In the genomic region with DNA sequence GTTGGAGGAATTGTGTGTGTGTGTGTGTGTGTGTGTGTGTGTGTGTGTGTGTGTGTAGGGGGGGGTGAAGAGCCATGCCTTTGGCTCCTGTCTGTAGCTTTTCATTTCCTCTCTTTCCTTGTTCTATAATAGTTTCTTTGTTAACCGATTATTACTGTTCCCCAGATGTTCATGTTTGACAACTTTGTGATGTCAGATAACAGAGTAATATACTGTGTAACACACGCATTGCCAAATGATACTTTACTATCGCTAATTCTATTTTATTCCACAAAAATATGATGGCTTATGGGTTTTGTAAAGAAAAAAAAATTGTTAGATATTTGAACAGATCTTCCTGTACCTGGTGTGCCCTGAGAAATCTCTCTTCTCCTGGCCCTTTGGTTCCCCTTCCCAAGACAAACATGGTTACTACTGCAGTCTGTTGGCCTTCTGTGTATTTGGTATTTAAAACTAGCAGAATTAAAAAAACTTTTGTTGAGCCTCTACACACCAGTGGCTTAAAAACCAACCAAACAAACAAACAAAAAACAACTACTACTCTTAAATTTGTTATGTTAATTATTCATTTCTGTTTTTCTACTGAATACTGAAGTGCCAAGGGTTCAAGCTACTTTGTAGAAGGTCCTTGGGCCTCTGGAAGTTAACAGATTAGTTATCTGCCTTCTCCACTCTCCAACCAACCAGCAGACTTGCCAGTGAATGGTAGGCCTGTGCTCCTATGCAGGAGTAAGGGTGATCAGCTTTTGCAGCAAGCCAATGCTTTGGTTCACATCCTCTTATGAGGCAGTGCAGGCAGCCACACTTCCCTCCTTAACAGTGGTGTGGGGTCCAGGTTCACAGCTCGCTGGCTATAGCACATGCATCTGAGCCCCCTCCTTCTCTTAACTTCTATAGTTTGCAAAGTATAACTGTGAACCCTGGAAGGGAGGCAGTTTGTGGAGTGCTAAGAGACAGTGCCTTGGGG, we compare ENCODE assay signal across 8 mouse cellular contexts. TPM values are rescaled to one million over a fixed set of nuclear protein-coding genes. Genes with fewer than 3 reads are reported as not detected.
DNase-seq lines count a peak whose midpoint lies in the region; ATAC-seq and TF ChIP-seq lines count a peak whose summit lies in the region.

No protein-coding gene starts in this region.

- intact Hi-C loops in heart, postnatal 14 days (cut with DNase I): loop anchor here (5.0 kb wide), 2 partner anchors 45 to 105 kb away; a partner anchor contains a TSS

- no peak for DNase-seq in heart, postnatal 14 days
- no peak for DNase-seq in frontal cortex, postnatal 14 days (ENCODE audit: low spot score in 2 of 2)
- DNase-seq in cerebellum, adult 9-11 months: no peak
- no peak for DNase-seq in cerebellum, adult 11-12 months

- TF ChIP-seq CTCF in bone marrow macrophage, adult 2 months (IDR thresholded peaks at IDR 0.05; ENCODE audit: low read depth, low read length): no peak

- peak overlapping the region; percentile 100 for H3K4me2 ChIP-seq in heart, embryonic 15.5 days
- H3K4me2 ChIP-seq in intestine, embryonic 15.5 days (replicated peaks): peak overlapping the region; percentile 95
- H3K4me2 ChIP-seq in neural tube, embryonic 15.5 days: peak overlapping the region; percentile 98

- TF ChIP-seq POLR2A in bone marrow macrophage, adult 2 months (IDR thresholded peaks at IDR 0.05; ENCODE audit: borderline replicate concordance, low read depth, low read length): no peak

- H3K27ac ChIP-seq in heart, embryonic 15.5 days: no peak overlapping the region
- peak overlapping the region; percentile 95 for H3K27ac ChIP-seq in bone marrow macrophage, adult 2 months (ENCODE audit: insufficient read depth, low read depth, low read length)
- H3K27ac ChIP-seq in intestine, embryonic 15.5 days: 0 out of 2 replicates have a peak overlapping the region, but pooled peaks have one; percentile 33
- H3K27ac ChIP-seq in neural tube, embryonic 15.5 days (replicated peaks): no peak overlapping the region

- no peaks in the 10 kb centered on the region for H3K36me3 ChIP-seq in heart, embryonic 15.5 days
- peaks cover 10% of the 10 kb centered on the region for H3K36me3 ChIP-seq in intestine, embryonic 15.5 days
- no peaks in the 10 kb centered on the region for H3K36me3 ChIP-seq in neural tube, embryonic 15.5 days

- no peak for ATAC-seq in heart, embryonic 15.5 days (replicated peaks; ENCODE audit: insufficient number of reproducible peaks, insufficient read depth, low FRiP score, low read depth)
- ATAC-seq in intestine, embryonic 15.5 days: peak; percentile 26; the same call in 1 of the 2 replicates
- ATAC-seq in neural tube, embryonic 15.5 days (ENCODE audit: low FRiP score): no peak

- H3K27me3 ChIP-seq in heart, embryonic 15.5 days: 0 out of 2 replicates have a peak, but pooled peaks cover 17% of the 10 kb centered on the region
- no peaks in the 10 kb centered on the region for H3K27me3 ChIP-seq in intestine, embryonic 15.5 days (replicated peaks)
- H3K27me3 ChIP-seq in neural tube, embryonic 15.5 days (replicated peaks): peaks cover 33% of the 10 kb centered on the region

- H3K9ac ChIP-seq in heart, embryonic 15.5 days: no peak overlapping the region
- no peak overlapping the region for H3K9ac ChIP-seq in intestine, embryonic 15.5 days
- H3K9ac ChIP-seq in neural tube, embryonic 15.5 days (replicated peaks): no peak overlapping the region

- WGBS in heart, embryonic 15.5 days: 62% methylated on average over 4 of the region's 4 CpGs
- 48% methylated on average over 4 of the region's 4 CpGs for WGBS in intestine, embryonic 15.5 days
- WGBS in neural tube, embryonic 15.5 days: 59% methylated on average over 4 of the region's 4 CpGs

- H3K4me1 ChIP-seq in heart, embryonic 15.5 days (replicated peaks): peaks cover 6% of the 10 kb centered on the region
- peaks cover 18% of the 10 kb centered on the region for H3K4me1 ChIP-seq in bone marrow macrophage, adult 2 months (ENCODE audit: control insufficient read depth, insufficient read depth, low read length)
- no peaks in the 10 kb centered on the region for H3K4me1 ChIP-seq in intestine, embryonic 15.5 days (replicated peaks)
- H3K4me1 ChIP-seq in neural tube, embryonic 15.5 days: peaks cover 22% of the 10 kb centered on the region

- no peaks in the 10 kb centered on the region for H3K9me3 ChIP-seq in heart, embryonic 15.5 days (replicated peaks)
- H3K9me3 ChIP-seq in intestine, embryonic 15.5 days: no peaks in the 10 kb centered on the region
- no peaks in the 10 kb centered on the region for H3K9me3 ChIP-seq in neural tube, embryonic 15.5 days (replicated peaks)

- H3K4me3 ChIP-seq in heart, embryonic 15.5 days: peak overlapping the region; percentile 69
- peak overlapping the region; percentile 93 for H3K4me3 ChIP-seq in bone marrow macrophage, adult 2 months (ENCODE audit: insufficient read depth, low read length)
- H3K4me3 ChIP-seq in intestine, embryonic 15.5 days (replicated peaks): peak overlapping the region; percentile 65
- H3K4me3 ChIP-seq in neural tube, embryonic 15.5 days (replicated peaks): no peak overlapping the region

RNA-seq across cellular contexts. Expression of a gene that starts 2.3 kb away (rescaled TPM):
- 3.3 and 4.1 TPM in 2 replicates for polyA plus RNA-seq in heart, embryonic 15.5 days (2015; fragmentation: Nextera tagmentation; extraction: Ambion mirVana)
- total RNA-seq in heart, postnatal 14 days (2021): 1 to 10 TPM; 2.1 to 3.1 TPM
- polyA plus RNA-seq in bone marrow macrophage, adult 2 months (2012; ENCODE audit: insufficient read depth, insufficient read length, missing spikeins): 97.9 and 112 TPM in 2 replicates
- 24.1 and 24.7 TPM in 2 replicates for polyA plus RNA-seq in intestine, embryonic 15.5 days (2015; fragmentation: Nextera tagmentation; extraction: Ambion mirVana)
- 3.6 and 6.0 TPM in 2 replicates for polyA plus RNA-seq in neural tube, embryonic 15.5 days (2015; fragmentation: Nextera tagmentation; extraction: Ambion mirVana)

RNA-seq across cellular contexts. Expression of a gene that starts 11.6 kb away (rescaled TPM):
- 1.3 and 1.9 TPM in 2 replicates for polyA plus RNA-seq in heart, embryonic 15.5 days (2015; fragmentation: Nextera tagmentation; extraction: Ambion mirVana)
- 1 to 10 TPM; 2.9 to 5.2 TPM for total RNA-seq in heart, postnatal 14 days (2021)
- 29.9 and 35.4 TPM in 2 replicates for polyA plus RNA-seq in bone marrow macrophage, adult 2 months (2012; ENCODE audit: insufficient read depth, insufficient read length, missing spikeins)
- polyA plus RNA-seq in intestine, embryonic 15.5 days (2015; fragmentation: Nextera tagmentation; extraction: Ambion mirVana): 2.1 and 2.5 TPM in 2 replicates
- polyA plus RNA-seq in neural tube, embryonic 15.5 days (2015; fragmentation: Nextera tagmentation; extraction: Ambion mirVana): 0.61 and 0.96 TPM in 2 replicates

RNA-seq across cellular contexts. Expression of a gene that starts 45.4 kb away (rescaled TPM):
- polyA plus RNA-seq in heart, embryonic 15.5 days (2015; fragmentation: Nextera tagmentation; extraction: Ambion mirVana): 21.7 and 30.7 TPM in 2 replicates
- 10 to 100 TPM; 16.0 to 16.7 TPM for total RNA-seq in heart, postnatal 14 days (2021)
- polyA plus RNA-seq in bone marrow macrophage, adult 2 months (2012; ENCODE audit: insufficient read depth, insufficient read length, missing spikeins): 28.0 and 28.4 TPM in 2 replicates
- 97.5 and 105 TPM in 2 replicates for polyA plus RNA-seq in intestine, embryonic 15.5 days (2015; fragmentation: Nextera tagmentation; extraction: Ambion mirVana)
- polyA plus RNA-seq in neural tube, embryonic 15.5 days (2015; fragmentation: Nextera tagmentation; extraction: Ambion mirVana): 94.2 and 105 TPM in 2 replicates

Comparison
In these comparisons a context has a peak if more than half of its experiments do, and no peak if none do; other contexts are left out.
1. H3K27ac ChIP-seq: peak in bone marrow macrophage, adult 2 months (single experiment) and intestine, embryonic 15.5 days (single experiment); none in heart, embryonic 15.5 days (single experiment) and neural tube, embryonic 15.5 days (single experiment).
2. Peak in every context shown above with its lines, with median percentiles within 50 percentile points of each other: H3K4me2 ChIP-seq.